Mouse (Mus musculus): ENCODE data around the gene Col4a3.
A peak's percentile ranks its signal among the peaks of the same experiment; 100 is the strongest.

Col4a3 gene

DNA sequence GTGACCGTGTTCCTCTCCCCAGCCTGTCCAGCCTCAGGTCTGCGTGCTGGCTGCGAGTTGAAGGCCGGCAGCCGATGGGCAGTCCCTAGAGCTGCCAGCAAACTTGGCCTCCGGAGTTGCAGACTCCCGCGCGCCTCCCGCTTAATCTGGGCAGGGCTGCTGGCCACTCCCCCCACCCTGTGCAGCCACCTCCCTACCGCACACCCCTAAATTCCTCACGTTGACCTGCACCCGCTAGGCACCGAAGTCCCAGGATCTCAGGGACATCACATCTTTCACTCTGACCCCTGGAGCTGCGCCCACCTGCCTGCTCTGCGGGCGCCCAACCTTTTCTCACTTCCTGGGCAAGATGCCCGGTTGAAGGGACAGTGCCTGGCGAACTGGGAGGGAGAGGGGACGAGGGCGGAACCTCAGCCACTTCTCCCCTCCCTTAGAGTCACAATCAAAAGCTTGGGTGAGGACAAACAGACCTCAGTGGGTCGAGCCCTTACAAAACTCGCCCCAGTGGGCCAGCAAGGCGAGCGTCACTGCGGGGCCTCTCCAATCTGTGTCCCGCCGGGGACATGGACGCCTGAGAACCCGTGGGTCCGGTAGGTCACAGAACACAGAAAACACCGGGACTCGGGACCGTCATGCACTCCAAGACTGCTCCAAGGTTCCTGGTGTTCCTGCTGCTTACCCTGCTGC, at the start of gene Col4a3, which contains the start of gene Col4a4:
Gene Col4a3, plus strand, starts transcription at position 209 of the 687 bp plus-strand sequence.
Gene Col4a4, minus strand, starts transcription at position 137 of the 687 bp plus-strand sequence.
- peak; percentile 88 for DNase-seq

DNA sequence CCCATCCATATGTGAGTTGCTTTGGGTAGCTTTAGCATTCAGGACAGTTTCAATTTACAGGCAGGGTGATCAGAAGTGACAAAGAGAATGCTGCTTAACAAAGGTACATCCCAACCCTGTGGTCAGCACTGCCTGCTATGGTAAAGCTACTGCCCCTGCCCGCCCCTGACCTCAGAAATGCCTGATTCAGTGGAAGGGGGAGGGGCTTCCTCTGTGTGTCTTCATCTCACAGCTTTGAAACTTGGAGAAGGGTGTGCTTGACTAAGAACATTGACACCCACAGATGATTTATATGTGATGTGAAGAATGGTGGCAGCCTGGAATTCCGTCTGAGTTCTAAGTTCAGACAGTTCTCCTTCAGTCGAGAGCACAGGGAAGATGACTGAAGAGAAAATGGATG, 48.9 kb upstream of the Col4a3 start:
- no peak for DNase-seq

DNA sequence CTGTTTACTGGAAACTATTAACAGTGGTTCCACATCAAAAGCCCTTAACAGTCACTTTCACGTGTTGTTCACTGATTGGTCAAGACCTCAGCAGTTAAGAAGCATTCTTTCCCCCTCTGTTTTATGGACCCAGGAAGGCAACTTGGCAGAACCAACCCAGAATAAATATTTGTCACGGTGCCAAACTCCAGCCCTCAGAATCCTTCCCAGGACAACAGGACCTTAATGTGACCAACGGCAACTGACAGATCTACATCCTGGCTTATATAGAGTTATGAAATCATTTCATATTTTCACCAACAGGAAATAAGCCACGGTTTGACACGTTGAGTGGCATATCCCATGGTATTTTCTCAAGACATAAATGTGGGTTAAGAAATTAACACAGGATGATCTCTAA, 46.7 kb upstream of the Col4a3 start:
- peak; percentile 20 for DNase-seq

DNA sequence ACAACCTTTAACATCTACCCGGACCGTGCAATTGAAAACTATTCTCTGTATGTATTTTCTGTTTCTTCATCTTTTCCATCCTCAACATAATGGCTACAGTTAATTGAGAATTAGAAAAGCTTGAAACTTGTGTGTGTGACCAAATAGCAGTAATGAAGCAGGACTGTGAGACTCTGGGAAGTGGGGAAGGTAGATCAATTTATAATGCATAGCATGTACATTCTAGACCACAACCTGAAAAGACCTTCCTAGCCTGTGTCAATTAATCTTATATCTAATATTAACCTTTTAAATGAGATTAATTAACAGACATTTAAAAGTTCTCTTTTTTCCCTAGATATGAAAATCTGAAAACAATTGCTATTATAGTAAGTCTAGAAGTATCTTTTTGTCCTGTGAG, 42.8 kb upstream of the Col4a3 start:
- DNase-seq: no peak

GRCm38 (mm10) chr1:82544419-82545185, 42.1 kb upstream of the Col4a3 start:
- DNase-seq: no peak

GRCm38 (mm10) chr1:82545199-82545960, 41.3 kb upstream of the Col4a3 start:
- DNase-seq: no peak

GRCm38 (mm10) chr1:82554443-82554850, 32.3 kb upstream of the Col4a3 start:
- no peak for DNase-seq

DNA sequence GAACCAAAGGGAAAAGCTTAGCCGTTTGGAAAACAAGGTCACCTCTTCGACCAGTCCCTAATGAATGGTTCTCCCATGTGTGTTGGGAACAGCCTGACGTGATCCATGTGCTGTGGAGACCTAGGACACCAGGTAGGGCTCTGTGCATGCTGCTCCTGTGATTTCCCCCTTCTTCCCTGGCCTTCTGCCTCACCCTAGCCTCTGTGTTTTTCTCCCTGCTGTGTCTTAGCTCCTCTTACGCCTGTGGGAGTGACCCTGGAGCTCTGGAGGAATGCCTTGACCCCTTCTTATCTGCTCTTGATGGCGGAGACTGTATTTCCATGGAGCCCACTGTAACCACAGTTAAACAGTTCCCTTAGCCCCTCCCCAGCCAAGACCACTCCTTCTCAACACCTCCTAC, 31.8 kb upstream of the Col4a3 start:
- no peak for DNase-seq

GRCm38 (mm10) chr1:82560223-82560622, 26.5 kb upstream of the Col4a3 start:
- DNase-seq: no peak

GRCm38 (mm10) chr1:82569405-82569804, 17.3 kb upstream of the Col4a3 start:
- no peak for DNase-seq

- DNase-seq: no peak
Observed at GRCm38 (mm10) chr1:82571758-82572157, 15.0 kb upstream of the Col4a3 start.

DNA sequence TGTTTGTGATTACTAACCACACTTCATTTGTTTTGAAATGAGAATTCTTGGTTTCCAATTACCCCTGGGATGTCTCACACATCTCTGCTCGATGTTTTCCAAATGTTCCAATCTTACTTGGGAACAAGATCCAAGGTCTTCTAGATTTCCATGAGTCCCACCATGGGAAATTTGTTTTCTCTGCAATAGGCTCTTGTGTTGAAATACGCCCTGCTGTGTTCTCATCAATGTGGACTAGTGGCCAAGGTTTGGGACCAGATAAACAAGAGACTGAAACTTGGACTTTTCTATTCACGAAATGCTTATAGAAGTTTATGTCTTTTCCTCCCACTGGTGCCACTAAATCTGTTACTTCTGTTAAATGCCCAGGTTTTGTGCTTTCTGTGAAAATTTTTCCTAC, 11.0 kb upstream of the Col4a3 start:
- no peak for DNase-seq

- DNase-seq: no peak
Observed at GRCm38 (mm10) chr1:82576182-82576581, 10.5 kb upstream of the Col4a3 start.

DNA sequence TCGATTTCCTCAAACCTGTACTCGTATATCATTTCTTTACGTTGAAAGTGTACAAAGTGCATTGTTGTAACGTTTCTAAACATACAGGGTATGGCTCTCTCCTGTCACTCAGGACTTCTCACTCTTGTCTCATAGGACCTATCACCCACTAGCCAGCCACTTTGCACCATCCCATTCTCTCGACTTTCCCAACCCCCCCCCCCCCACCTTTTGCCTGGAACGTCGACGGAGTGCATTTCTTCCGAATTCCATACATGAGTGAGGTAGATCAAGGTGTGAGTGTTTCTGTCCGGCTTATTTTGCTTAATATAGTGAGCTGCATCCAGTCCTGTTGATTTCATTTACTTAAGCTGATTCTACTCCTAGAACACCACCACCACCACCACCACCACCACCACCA, 9.4 kb upstream of the Col4a3 start:
- no peak for DNase-seq

DNA sequence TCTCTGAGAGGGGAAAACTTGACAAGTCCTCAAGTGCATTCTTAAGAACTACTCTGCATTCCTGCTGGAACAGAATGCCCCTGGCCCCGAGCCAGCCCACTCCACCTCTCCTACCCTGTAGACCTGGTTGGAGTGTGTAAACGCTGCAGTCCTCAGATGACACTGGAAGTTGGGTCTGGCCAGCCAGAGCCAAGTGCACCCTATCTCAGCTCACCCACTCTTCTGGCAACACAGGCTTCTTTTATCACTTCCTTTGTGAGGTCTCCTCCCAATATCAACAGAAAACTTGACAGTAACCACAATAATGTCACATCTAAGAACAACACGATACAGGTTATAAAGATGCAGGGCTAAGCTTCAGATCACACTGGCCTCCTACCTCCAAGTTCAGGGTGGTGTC, 8.8 kb upstream of the Col4a3 start:
- DNase-seq: peak; percentile 85

DNA sequence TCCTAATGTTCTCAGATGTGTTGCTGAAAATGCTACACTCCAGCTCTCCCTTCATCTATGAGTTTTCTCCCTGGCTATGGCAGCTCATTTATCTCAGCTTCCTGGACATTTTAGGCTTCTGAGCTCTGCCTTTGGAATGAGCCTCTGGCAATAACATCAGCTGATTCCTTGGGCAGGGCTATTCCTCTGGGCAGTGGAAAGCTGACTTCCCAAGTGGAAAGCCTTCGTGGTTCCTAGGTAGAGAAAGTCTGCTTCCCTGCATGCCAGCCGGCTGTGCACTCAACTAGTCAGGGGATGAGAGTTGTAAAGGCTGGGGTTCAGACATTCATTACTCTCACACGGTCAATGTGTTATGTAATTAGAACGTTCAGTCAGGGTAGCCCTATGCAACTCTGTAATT, 8.4 kb upstream of the Col4a3 start:
- DNase-seq: peak; percentile 52

GRCm38 (mm10) chr1:82585981-82586380, 740 bp upstream of the Col4a3 start:
- no peak for DNase-seq

- peak; percentile 88 for DNase-seq
Observed at GRCm38 (mm10) chr1:82590266-82590665, 3.5 kb downstream of the Col4a3 start.

DNA sequence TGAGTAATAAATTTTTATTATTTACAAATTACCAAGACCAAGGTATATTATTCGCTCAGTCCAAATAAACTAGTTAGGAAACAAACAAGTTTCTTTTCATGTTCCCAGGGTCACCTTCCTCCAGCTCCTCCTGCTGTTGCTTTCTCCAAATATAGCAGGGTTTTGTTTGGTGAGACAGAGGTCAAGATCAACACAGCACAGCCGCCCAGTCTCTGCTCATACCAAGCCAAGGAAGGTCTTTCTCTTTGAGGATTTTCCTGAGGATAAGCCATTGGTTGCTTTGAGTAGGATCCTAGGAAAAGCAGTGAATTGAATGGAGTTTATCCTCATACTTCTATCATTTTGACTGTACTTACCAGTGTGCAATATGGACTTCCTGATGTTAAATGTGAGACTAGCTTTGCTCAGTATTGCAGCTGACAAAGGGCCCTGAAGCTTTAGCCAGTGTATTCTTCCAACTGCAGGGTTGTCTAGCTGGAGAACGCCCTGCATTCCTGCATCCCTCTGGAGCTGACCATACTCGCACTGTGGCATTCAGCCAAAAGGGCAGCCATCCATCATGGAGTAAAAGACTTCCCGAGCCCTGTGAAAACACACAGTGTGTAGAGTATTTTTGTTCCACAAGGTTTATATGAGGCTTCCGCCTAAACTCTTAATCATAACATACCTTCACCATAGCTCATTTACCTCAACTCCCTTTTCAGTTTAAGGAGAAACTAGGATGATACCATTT, 10.3 kb downstream of the Col4a3 start:
- peak; percentile 79 for DNase-seq

GRCm38 (mm10) chr1:82603198-82603950, 16.7 kb downstream of the Col4a3 start:
- DNase-seq: no peak

DNA sequence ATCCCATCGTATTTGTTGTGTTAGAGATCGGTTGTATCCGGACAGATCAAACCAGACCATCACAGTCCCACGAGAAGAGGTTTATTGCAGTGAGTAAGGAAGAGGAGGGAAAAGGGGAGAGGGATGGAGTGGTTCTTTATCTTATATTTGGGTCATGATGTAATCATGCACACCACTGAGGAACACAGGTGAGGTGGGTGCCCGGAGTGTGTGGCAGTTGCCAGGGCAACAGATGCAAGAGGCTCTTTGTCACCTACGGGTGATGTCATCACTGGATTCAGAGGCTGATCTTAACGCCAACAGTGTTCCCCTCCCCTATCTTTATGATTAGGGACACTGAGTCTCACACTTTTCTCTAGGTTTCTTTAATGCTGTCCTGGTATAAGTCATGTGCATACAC, 18.6 kb downstream of the Col4a3 start:
- DNase-seq: no peak

DNA sequence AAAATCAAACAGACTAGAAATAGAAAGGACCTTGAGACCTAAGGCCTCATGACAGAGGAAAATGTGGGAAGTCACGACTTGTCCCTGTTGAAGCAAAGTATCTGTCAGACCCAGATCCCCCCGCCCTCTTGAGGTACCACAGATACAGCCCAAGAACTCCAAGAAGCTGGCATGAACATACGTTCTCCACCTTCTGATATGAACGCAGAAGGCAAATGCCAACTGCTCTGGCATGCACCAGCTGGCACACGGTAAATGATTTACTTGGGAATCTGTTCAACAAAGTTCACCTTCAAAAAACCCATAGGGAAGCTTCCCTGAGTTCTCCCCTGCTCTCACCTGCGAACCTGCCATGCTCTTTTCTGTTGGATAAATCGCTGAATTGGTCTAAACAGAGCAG, 19.1 kb downstream of the Col4a3 start:
- peak; percentile 81 for DNase-seq

Data from kidney, adult 11 months (tissue).